Mouse (Mus musculus): ENCODE results near the gene Kank1. TPM values are rescaled to one million over a fixed set of nuclear protein-coding genes. Genes with fewer than 3 reads are reported as not detected.

Gene Kank1
- total and polyA plus RNA-seq, 2 experiments = 31.7 to 33.6 TPM

GRCm38 (mm10) chr19:25392135-25392534 is 155.4 kb downstream of the Kank1 start:
- no peak for DNase-seq (ENCODE audit: extremely low read depth, low read depth, low spot score)

GRCm38 (mm10) chr19:25395035-25395434 is 158.3 kb downstream of the Kank1 start:
- Histone ChIP-seq H3K79me2 (ENCODE audit: control insufficient read depth, insufficient read depth, low read length) (peaks cover 31% of the 10 kb centered on the region; the same call in 1 of the 2 replicates), H3K27me3 (ENCODE audit: control insufficient read depth, insufficient read depth, low read length) (no peaks in the 10 kb centered on the region), H3K4me1 (ENCODE audit: control insufficient read depth, insufficient read depth, low read length) (peaks cover 18% of the 10 kb centered on the region), H3K27ac (replicated peaks; ENCODE audit: insufficient read depth, low read depth, low read length) (peak overlapping the region; percentile 25; the same call in 1 of the 2 replicates), H3K9ac (ENCODE audit: low read depth, low read length) (no peak overlapping the region), H3K4me3 (ENCODE audit: insufficient read depth, low read depth, low read length) (no peak overlapping the region), H3K36me3 (ENCODE audit: control insufficient read depth, insufficient read depth, low read length) (no peaks in the 10 kb centered on the region)
- WGBS = 29% methylated on average over 10 of the region's 10 CpGs
- TF ChIP-seq CTCF (IDR thresholded peaks at IDR 0.05; ENCODE audit: low read depth, low read length) (no peak), POLR2A (IDR thresholded peaks at IDR 0.05; ENCODE audit: extremely low read depth, insufficient read depth, low read length) (no peak)
- DNase-seq (ENCODE audit: extremely low read depth, low read depth, low spot score) = no peak

More at GRCm38 (mm10) chr19:25392135-25392534, 155.4 kb downstream of the Kank1 start:
- Histone ChIP-seq H3K27ac (replicated peaks; ENCODE audit: insufficient read depth, low read depth, low read length) (no peak overlapping the region), H3K9ac (ENCODE audit: low read depth, low read length) (no peak overlapping the region), H3K4me1 (ENCODE audit: control insufficient read depth, insufficient read depth, low read length) (peaks cover 11% of the 10 kb centered on the region), H3K4me3 (ENCODE audit: insufficient read depth, low read depth, low read length) (no peak overlapping the region), H3K79me2 (ENCODE audit: control insufficient read depth, insufficient read depth, low read length) (peaks cover 32% of the 10 kb centered on the region; the same call in 1 of the 2 replicates), H3K36me3 (ENCODE audit: control insufficient read depth, insufficient read depth, low read length) (no peaks in the 10 kb centered on the region), H3K27me3 (ENCODE audit: control insufficient read depth, insufficient read depth, low read length) (no peaks in the 10 kb centered on the region)
- TF ChIP-seq CTCF (IDR thresholded peaks at IDR 0.05; ENCODE audit: low read depth, low read length) (no peak), POLR2A (IDR thresholded peaks at IDR 0.05; ENCODE audit: extremely low read depth, insufficient read depth, low read length) (no peak)
- 97% methylated on average over 11 of the region's 11 CpGs for WGBS

GRCm38 (mm10) chr19:25396709-25397266 is 160.0 kb downstream of the Kank1 start:
- WGBS = 23% methylated on average over 6 of the region's 6 CpGs
- peaks cover 25% of the 10 kb centered on the region for H3K4me1 ChIP-seq (ENCODE audit: control insufficient read depth, insufficient read depth, low read length)
- TF ChIP-seq POLR2A (IDR thresholded peaks at IDR 0.05; ENCODE audit: extremely low read depth, insufficient read depth, low read length) = no peak
- DNase-seq (ENCODE audit: extremely low read depth, low read depth, low spot score) = peak; percentile 82
- H3K9ac ChIP-seq (ENCODE audit: low read depth, low read length) = no peak overlapping the region
- peaks cover 28% of the 10 kb centered on the region; the same call in 1 of the 2 replicates for H3K79me2 ChIP-seq (ENCODE audit: control insufficient read depth, insufficient read depth, low read length)
- H3K27ac ChIP-seq (replicated peaks; ENCODE audit: insufficient read depth, low read depth, low read length) = peak overlapping the region; percentile 30
- H3K36me3 ChIP-seq (ENCODE audit: control insufficient read depth, insufficient read depth, low read length) = no peaks in the 10 kb centered on the region
- no peaks in the 10 kb centered on the region for H3K27me3 ChIP-seq (ENCODE audit: control insufficient read depth, insufficient read depth, low read length)
- H3K4me3 ChIP-seq (ENCODE audit: insufficient read depth, low read depth, low read length) = no peak overlapping the region

DNA sequence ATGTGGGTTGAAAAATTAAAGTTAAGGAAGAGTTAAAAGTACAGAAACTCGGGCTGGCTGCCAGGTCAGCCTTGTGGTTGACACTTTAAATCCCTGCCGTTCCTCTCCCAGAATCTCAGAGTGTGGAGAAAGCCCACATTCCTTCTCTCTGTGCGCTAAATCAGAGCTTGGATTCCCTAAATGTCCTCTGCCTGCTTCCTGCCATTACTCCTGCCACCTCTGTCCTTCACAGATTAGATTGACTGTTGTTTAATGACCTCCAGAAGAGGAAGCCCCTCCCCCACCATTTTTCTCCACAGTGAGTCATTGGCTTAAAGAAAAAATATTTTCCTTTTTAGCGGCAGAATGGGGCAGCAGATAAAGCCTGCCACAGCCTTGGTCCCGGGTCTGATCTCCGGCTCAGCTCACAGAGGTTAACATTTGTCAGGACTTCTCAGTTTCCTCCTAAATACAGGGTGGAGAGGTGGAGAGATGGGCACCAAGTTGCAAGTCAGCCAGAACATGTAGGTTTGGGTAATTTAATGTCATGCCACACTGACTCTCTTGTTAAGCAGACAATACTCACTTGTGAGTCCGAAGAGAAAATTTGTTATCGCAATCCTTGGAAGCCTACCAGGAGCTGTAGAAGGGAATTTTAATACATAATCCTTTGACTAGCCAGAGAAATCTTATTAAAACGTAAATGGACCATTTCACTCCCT is 162.9 kb downstream of the Kank1 start:
- Histone ChIP-seq H3K4me1 (ENCODE audit: control insufficient read depth, insufficient read depth, low read length) (peaks cover 40% of the 10 kb centered on the region), H3K79me2 (ENCODE audit: control insufficient read depth, insufficient read depth, low read length) (peaks cover 26% of the 10 kb centered on the region; the same call in 1 of the 2 replicates), H3K4me3 (ENCODE audit: insufficient read depth, low read depth, low read length) (no peak overlapping the region), H3K9ac (ENCODE audit: low read depth, low read length) (peak overlapping the region; percentile 42; the same call in 1 of the 2 replicates), H3K27me3 (ENCODE audit: control insufficient read depth, insufficient read depth, low read length) (no peaks in the 10 kb centered on the region), H3K27ac (replicated peaks; ENCODE audit: insufficient read depth, low read depth, low read length) (peak overlapping the region; percentile 5), H3K36me3 (ENCODE audit: control insufficient read depth, insufficient read depth, low read length) (no peaks in the 10 kb centered on the region)
- WGBS = 3% methylated on average over 9 of the region's 9 CpGs
- peak; percentile 65 for DNase-seq (ENCODE audit: extremely low read depth, low read depth, low spot score)
- TF ChIP-seq POLR2A (IDR thresholded peaks at IDR 0.05; ENCODE audit: extremely low read depth, insufficient read depth, low read length) (no peak), CTCF (IDR thresholded peaks at IDR 0.05; ENCODE audit: low read depth, low read length) (no peak)

GRCm38 (mm10) chr19:25400212-25400913 is 163.6 kb downstream of the Kank1 start:
- DNase-seq (ENCODE audit: extremely low read depth, low read depth, low spot score) = no peak
- no peak overlapping the region for H3K9ac ChIP-seq (ENCODE audit: low read depth, low read length)
- WGBS = 64% methylated on average over 13 of the region's 13 CpGs
- no peak overlapping the region for H3K4me3 ChIP-seq (ENCODE audit: insufficient read depth, low read depth, low read length)
- H3K79me2 ChIP-seq (ENCODE audit: control insufficient read depth, insufficient read depth, low read length) = peaks cover 26% of the 10 kb centered on the region; the same call in 1 of the 2 replicates
- H3K27me3 ChIP-seq (ENCODE audit: control insufficient read depth, insufficient read depth, low read length) = no peaks in the 10 kb centered on the region
- TF ChIP-seq CTCF (IDR thresholded peaks at IDR 0.05; ENCODE audit: low read depth, low read length) (no peak), POLR2A (IDR thresholded peaks at IDR 0.05; ENCODE audit: extremely low read depth, insufficient read depth, low read length) (no peak)
- H3K27ac ChIP-seq (replicated peaks; ENCODE audit: insufficient read depth, low read depth, low read length) = 0 out of 2 replicates have a peak overlapping the region, but pooled peaks have one; percentile 1
- H3K36me3 ChIP-seq (ENCODE audit: control insufficient read depth, insufficient read depth, low read length) = no peaks in the 10 kb centered on the region
- peaks cover 42% of the 10 kb centered on the region for H3K4me1 ChIP-seq (ENCODE audit: control insufficient read depth, insufficient read depth, low read length)
